Mouse (Mus musculus) forebrain, postnatal 0 days (tissue): ENCODE results near the gene Mvd. TPM values are rescaled to one million over a fixed set of nuclear protein-coding genes. Genes with fewer than 3 reads are reported as not detected.

Experiments used
- ATAC-seq: fragments of 200-750 bp; cut with Nextera tagmentation; 2 replicates; pipeline ENCODE4 v1.8.0; 2017; ENCODE audit warnings: mild to moderate bottlenecking, moderate library complexity
- DNase-seq: peaks from one replicate; pipeline ENCODE4 v3.0.0-alpha.2; 2015
- H3K27ac ChIP-seq: fragments of 300-500 bp; sonication (generic); 2 replicates; pipeline ENCODE4 v1.5.1; 2014; ENCODE audit warnings: low read depth, mild to moderate bottlenecking, antibody characterized with exemption, low read length, moderate library complexity, mixed read lengths
- H3K27me3 ChIP-seq: fragments of 300-500 bp; sonication (generic); 2 replicates; pipeline ENCODE4 v1.6.1; 2014; ENCODE audit warnings: mild to moderate bottlenecking, low read length, mixed read lengths; ENCODE audit not compliant: insufficient read depth
- H3K36me3 ChIP-seq: fragments of 300-500 bp; sonication (generic); 2 replicates; pipeline ENCODE4 v1.6.1; 2014; ENCODE audit warnings: mild to moderate bottlenecking, moderate library complexity; ENCODE audit not compliant: insufficient read depth
- H3K4me1 ChIP-seq: fragments of 300-500 bp; sonication (generic); 2 replicates; pipeline ENCODE4 v1.6.1; 2014; ENCODE audit warnings: antibody characterized with exemption; ENCODE audit not compliant: insufficient read depth
- H3K4me2 ChIP-seq: fragments of 300-500 bp; sonication (generic); 2 replicates; pipeline ENCODE4 v1.6.1; 2014; ENCODE audit warnings: low read depth, mild to moderate bottlenecking, moderate library complexity
- H3K4me3 ChIP-seq: fragments of 300-500 bp; sonication (generic); 2 replicates; pipeline ENCODE4 v1.5.1; 2014; ENCODE audit warnings: low read depth, low read length, mixed read lengths
- H3K9ac ChIP-seq: fragments of 300-500 bp; sonication (generic); 2 replicates; pipeline ENCODE4 v1.6.1; 2014; ENCODE audit warnings: mild to moderate bottlenecking
- H3K9me3 ChIP-seq: fragments of 300-500 bp; sonication (generic); 2 replicates; pipeline ENCODE4 v1.6.1; 2016; ENCODE audit warnings: low read length
- CTCF ChIP-seq: sonication (generic); IDR thresholded peaks from 2 replicates; pipeline ENCODE4 v1.5.1; 2016; ENCODE audit warnings: antibody characterized with exemption, control low read depth, low read depth
- WGBS: fragments of 180-500 bp; shearing (Covaris S2); extraction: QIAGEN DNeasy Blood & Tissue Kit; methylation state at CpG from one replicate; pipeline ENCODE4 v1.1.7; 2014; 5-methylcytosine and 5-hydroxymethylcytosine counted together
- polyA plus RNA-seq: library from polyadenylated mRNA; unstranded; fragments of >200 nt; fragmentation: Nextera tagmentation; extraction: Ambion mirVana; gene quantifications from 2 replicates; pipeline ENCODE4 v1.2.1, GENCODE M21; 2015
- total RNA-seq: library from RNA; depleted of rRNA; stranded (reverse); fragments of >200 nt; gene quantifications from 2 replicates; pipeline ENCODE4 v1.2.3, GENCODE M21; 2014

The Mvd gene
- total and polyA plus RNA-seq, 2 experiments from 2014 or later = 53.4 to 73.9 TPM

DNA sequence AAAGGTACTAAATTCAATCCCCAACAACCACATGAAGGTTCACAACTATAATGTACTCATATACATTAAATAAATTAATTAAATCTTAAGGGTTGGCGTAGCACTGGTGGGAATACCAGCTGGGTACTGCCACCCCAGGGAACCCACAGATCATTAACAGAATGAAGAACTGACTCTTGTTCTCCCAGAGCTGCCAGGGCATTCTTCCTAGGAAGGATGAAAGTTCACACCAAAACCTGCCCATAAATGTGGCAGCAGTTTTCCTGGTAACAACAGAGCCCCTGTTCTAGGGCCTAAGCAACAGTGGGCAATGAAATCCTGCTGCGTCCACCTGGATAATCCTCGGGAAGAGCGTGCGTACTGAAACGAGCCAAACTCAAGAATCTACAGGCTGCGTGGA is 866 bp downstream of the Mvd start:
- no peak overlapping the region for H3K27ac ChIP-seq
- WGBS = 13% methylated on average over 7 of the region's 7 CpGs

GRCm38 (mm10) chr8:122441326-122441725 is 1.9 kb downstream of the Mvd start:
- Histone ChIP-seq H3K9me3 (no peaks in the 10 kb centered on the region), H3K4me2 (no peak overlapping the region), H3K36me3 (peaks cover 28% of the 10 kb centered on the region), H3K27ac (no peak overlapping the region), H3K27me3 (no peaks in the 10 kb centered on the region), H3K4me1 (peaks cover 12% of the 10 kb centered on the region), H3K4me3 (no peak overlapping the region), H3K9ac (no peak overlapping the region)
- DNase-seq = no peak
- WGBS = 86% methylated on average over 1 of the region's 1 CpGs
- no peak for TF ChIP-seq CTCF
- ATAC-seq = no peak

More for the DNA sequence above, 866 bp downstream of the Mvd start:
- no peak for TF ChIP-seq CTCF
- ATAC-seq (no peak), DNase-seq (no peak)
- peak overlapping the region; percentile 52 for H3K9ac ChIP-seq
- no peaks in the 10 kb centered on the region for H3K27me3 ChIP-seq
- peaks cover 19% of the 10 kb centered on the region for H3K36me3 ChIP-seq
- peak overlapping the region; percentile 89 for H3K4me2 ChIP-seq
- peak overlapping the region; percentile 84 for H3K4me3 ChIP-seq
- H3K9me3 ChIP-seq = no peaks in the 10 kb centered on the region
- H3K4me1 ChIP-seq = peaks cover 12% of the 10 kb centered on the region

DNA sequence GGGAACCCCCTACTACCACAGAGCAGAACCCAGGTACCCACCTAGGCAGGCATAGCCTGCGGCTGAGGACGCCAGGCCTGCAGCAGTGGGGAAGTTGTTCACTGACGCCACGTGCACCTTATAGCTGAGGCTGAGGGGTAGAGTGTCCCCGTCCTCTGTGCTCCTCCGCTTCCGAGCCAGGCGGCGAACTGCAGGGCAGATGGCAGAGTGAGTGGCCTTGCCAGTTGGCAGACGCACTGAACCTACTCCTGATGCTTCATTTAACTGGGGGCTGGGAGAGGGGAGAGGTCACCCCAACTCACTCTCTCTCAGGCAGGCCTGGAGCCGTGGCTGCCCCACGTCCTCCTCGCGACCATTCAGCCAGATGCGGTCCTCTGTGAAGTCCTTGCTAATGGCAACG is 3.9 kb downstream of the Mvd start:
- H3K4me3 ChIP-seq = no peak overlapping the region
- TF ChIP-seq CTCF = no peak
- peaks cover 4% of the 10 kb centered on the region; the same call in 1 of the 2 replicates for H3K4me1 ChIP-seq
- H3K36me3 ChIP-seq = peaks cover 39% of the 10 kb centered on the region
- no peak overlapping the region for H3K27ac ChIP-seq
- no peak overlapping the region for H3K9ac ChIP-seq
- no peak for ATAC-seq
- H3K4me2 ChIP-seq = no peak overlapping the region
- no peaks in the 10 kb centered on the region for H3K9me3 ChIP-seq
- 87% methylated on average over 16 of the region's 16 CpGs for WGBS
- no peaks in the 10 kb centered on the region for H3K27me3 ChIP-seq
- no peak for DNase-seq

DNA sequence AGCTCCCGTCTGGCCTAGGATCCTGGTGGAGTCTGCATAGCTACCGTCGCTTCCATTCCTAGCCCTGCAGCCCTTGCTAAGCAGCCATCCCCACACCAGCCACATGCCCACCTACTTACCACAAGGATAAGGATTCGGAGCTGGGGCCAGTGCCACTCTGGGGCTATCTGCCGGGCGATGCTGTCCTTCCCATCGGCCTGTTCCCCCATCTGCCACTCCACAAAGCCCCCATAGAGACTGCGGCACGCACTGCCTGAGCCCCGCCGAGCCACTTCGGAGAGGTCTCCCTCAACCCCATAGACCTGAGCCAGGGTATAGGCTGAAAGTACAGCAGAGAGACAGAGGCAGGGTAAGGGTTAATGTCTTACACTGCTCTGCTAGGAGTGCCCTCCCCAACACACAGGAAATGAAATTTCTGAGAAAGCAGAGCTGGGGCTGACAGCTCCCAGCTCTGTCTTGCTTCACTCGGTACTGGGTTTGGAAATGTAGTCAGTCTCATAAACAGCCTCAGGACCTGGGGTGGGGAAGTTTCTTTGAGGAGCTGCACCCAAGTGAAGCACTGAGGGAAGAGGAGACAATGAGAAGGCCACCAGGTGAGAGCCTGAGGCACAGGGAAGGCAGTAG is 5.4 kb downstream of the Mvd start:
- WGBS = 96% methylated on average over 13 of the region's 13 CpGs
- ATAC-seq = no peak

GRCm38 (mm10) chr8:122436586-122437125 is 6.6 kb downstream of the Mvd start:
- 95% methylated on average over 20 of the region's 20 CpGs for WGBS
- no peak for TF ChIP-seq CTCF

More for the DNA sequence above, 5.4 kb downstream of the Mvd start:
- Histone ChIP-seq H3K36me3 (peaks cover 46% of the 10 kb centered on the region), H3K4me1 (peaks cover 4% of the 10 kb centered on the region; the same call in 1 of the 2 replicates), H3K9me3 (no peaks in the 10 kb centered on the region), H3K4me3 (no peak overlapping the region), H3K4me2 (no peak overlapping the region), H3K9ac (no peak overlapping the region), H3K27ac (no peak overlapping the region), H3K27me3 (no peaks in the 10 kb centered on the region)
- TF ChIP-seq CTCF = no peak
- DNase-seq = no peak

DNA sequence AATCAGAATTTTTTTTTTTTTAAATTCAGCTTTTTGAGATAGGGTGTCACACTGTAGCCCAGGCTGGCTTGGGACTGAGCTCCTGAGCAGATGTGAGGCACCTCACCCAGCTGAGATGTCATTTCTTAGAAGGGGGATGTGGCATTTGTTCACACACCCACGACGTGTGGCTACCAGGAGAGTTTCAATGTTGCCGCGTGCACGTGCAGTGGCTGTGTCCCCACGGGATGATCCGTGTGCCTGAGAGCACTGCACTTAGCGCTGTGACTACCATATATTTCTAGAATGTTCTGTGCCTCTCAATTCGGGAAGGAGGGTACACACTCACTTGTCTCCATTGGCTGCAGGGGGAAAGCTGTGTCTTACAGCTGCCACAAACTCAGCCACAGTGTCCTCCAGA is 7.1 kb downstream of the Mvd start:
- H3K27ac ChIP-seq = no peak overlapping the region
- no peak for DNase-seq
- H3K27me3 ChIP-seq = no peaks in the 10 kb centered on the region
- no peak for ATAC-seq
- no peak overlapping the region for H3K9ac ChIP-seq
- H3K36me3 ChIP-seq = peaks cover 46% of the 10 kb centered on the region
- no peak for TF ChIP-seq CTCF
- no peaks in the 10 kb centered on the region for H3K9me3 ChIP-seq
- 96% methylated on average over 9 of the region's 9 CpGs for WGBS
- H3K4me2 ChIP-seq = no peak overlapping the region
- H3K4me3 ChIP-seq = no peak overlapping the region
- 0 out of 2 replicates have a peak, but pooled peaks cover 4% of the 10 kb centered on the region for H3K4me1 ChIP-seq

More at GRCm38 (mm10) chr8:122436586-122437125, 6.6 kb downstream of the Mvd start:
- no peak overlapping the region for H3K4me2 ChIP-seq
- no peaks in the 10 kb centered on the region for H3K9me3 ChIP-seq
- DNase-seq = no peak
- peaks cover 46% of the 10 kb centered on the region for H3K36me3 ChIP-seq
- H3K9ac ChIP-seq = no peak overlapping the region
- 0 out of 2 replicates have a peak, but pooled peaks cover 4% of the 10 kb centered on the region for H3K4me1 ChIP-seq
- no peaks in the 10 kb centered on the region for H3K27me3 ChIP-seq
- H3K4me3 ChIP-seq = no peak overlapping the region
- no peak for ATAC-seq
- H3K27ac ChIP-seq = no peak overlapping the region

GRCm38 (mm10) chr8:122435375-122435774 is 7.8 kb downstream of the Mvd start:
- 93% methylated on average over 6 of the region's 6 CpGs for WGBS
- Histone ChIP-seq H3K4me2 (no peak overlapping the region), H3K4me1 (0 out of 2 replicates have a peak, but pooled peaks cover 4% of the 10 kb centered on the region), H3K36me3 (peaks cover 46% of the 10 kb centered on the region), H3K27ac (no peak overlapping the region), H3K9ac (no peak overlapping the region), H3K27me3 (no peaks in the 10 kb centered on the region), H3K4me3 (no peak overlapping the region), H3K9me3 (no peaks in the 10 kb centered on the region)
- no peak for ATAC-seq
- TF ChIP-seq CTCF = peak; percentile 55
- no peak for DNase-seq
